Mouse (Mus musculus) stomach, embryonic 14.5 days (tissue): Measurements from ENCODE around the gene Hist1h3g. TPM values are rescaled to one million over a fixed set of nuclear protein-coding genes. Genes with fewer than 3 reads are reported as not detected.
"Not testable (repeated sequence)": the region's sequence is repeated elsewhere in the genome, so short reads cannot be mapped to it uniquely, and the experiment has no call there.

Experiments used
- ATAC-seq: fragments of 200-750 bp; cut with Nextera tagmentation; 2 replicates; pipeline ENCODE4 v1.8.0; 2017; ENCODE audit warnings: low read depth, moderate TSS enrichment; ENCODE audit not compliant: insufficient number of reproducible peaks, insufficient read depth, low FRiP score
- H3K27ac ChIP-seq: fragments of 300-500 bp; sonication (generic); 2 replicates; pipeline ENCODE4 v1.5.1; 2014; ENCODE audit warnings: mild to moderate bottlenecking, low read length, moderate library complexity, mixed read lengths
- H3K27me3 ChIP-seq: fragments of 300-500 bp; sonication (generic); 2 replicates; pipeline ENCODE4 v1.6.1; 2014; ENCODE audit warnings: low read length, control low read depth, mixed read lengths; ENCODE audit not compliant: control insufficient read depth, insufficient read depth
- H3K36me3 ChIP-seq: fragments of 300-500 bp; sonication (generic); 2 replicates; pipeline ENCODE4 v1.6.1; 2014; ENCODE audit warnings: mild to moderate bottlenecking, control low read depth, low read length, moderate library complexity, mixed read lengths; ENCODE audit not compliant: control insufficient read depth, insufficient read depth
- H3K4me1 ChIP-seq: fragments of 300-500 bp; sonication (generic); 2 replicates; pipeline ENCODE4 v1.6.1; 2014; ENCODE audit warnings: low read length, control low read depth, mixed read lengths; ENCODE audit not compliant: control insufficient read depth, insufficient read depth
- H3K4me2 ChIP-seq: fragments of 300-500 bp; sonication (generic); replicated peaks from 2 replicates; pipeline ENCODE4 v1.6.1; 2014; ENCODE audit warnings: low read depth, low read length, control low read depth
- H3K4me3 ChIP-seq: fragments of 300-500 bp; sonication (generic); 2 replicates; pipeline ENCODE4 v1.5.1; 2014; ENCODE audit warnings: low read depth, low read length, control low read depth
- H3K9ac ChIP-seq: fragments of 300-500 bp; sonication (generic); replicated peaks from 2 replicates; pipeline ENCODE4 v1.6.1; 2014; ENCODE audit warnings: low read depth, mild to moderate bottlenecking, control low read depth, low read length, moderate library complexity, mixed read lengths
- H3K9me3 ChIP-seq: fragments of 300-500 bp; sonication (generic); 2 replicates; pipeline ENCODE4 v1.6.1; 2016; ENCODE audit warnings: low read depth, low read length, control low read depth; ENCODE audit not compliant: control insufficient read depth
- WGBS: fragments of 180-500 bp; shearing (Covaris S2); extraction: QIAGEN DNeasy Blood & Tissue Kit; methylation state at CpG from one replicate; pipeline ENCODE4 v1.1.7; 2014; 5-methylcytosine and 5-hydroxymethylcytosine counted together
- polyA plus RNA-seq: library from polyadenylated mRNA; unstranded; fragments of >200 nt; fragmentation: Nextera tagmentation; extraction: Ambion mirVana; gene quantifications from 2 replicates; pipeline ENCODE4 v1.2.1, GENCODE M21; 2014

The Hist1h3g gene
- polyA plus RNA-seq, 1 experiment from 2014 or later: 7.8 TPM

DNA sequence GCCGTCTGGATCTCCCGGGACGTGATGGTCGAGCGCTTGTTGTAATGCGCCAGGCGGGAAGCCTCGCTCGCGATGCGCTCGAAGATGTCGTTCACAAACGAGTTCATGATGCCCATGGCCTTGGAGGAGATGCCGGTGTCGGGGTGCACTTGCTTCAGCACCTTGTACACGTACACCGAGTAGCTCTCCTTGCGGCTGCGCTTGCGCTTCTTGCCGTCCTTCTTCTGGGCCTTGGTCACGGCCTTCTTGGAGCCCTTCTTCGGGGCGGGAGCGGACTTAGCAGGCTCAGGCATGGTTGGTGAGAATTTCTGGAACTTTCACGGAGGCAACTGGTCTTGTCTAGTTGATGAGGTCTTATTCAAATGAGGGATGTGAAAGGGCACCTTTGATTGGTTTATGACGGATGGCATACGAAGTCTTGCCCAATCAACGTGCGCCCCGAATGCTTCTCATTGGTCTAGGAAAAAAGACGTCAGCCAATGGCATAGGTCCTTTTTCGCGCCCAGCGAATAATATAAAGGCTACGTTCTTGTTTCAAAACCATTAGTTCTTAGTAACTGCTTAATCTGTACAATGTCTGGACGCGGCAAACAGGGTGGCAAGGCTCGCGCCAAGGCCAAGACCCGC is 38.8 kb downstream of the Hist1h3g start, which contains the start of the genes Hist1h2bf and Hist1h2ad:
Gene Hist1h2bf (minus strand): TSS at position 299 of the 627 bp plus-strand sequence.
Gene Hist1h2ad (plus strand): TSS at position 484 of the 627 bp plus-strand sequence.
- not testable (repeated sequence) for H3K9me3 ChIP-seq, H3K36me3 ChIP-seq, H3K4me1 ChIP-seq, H3K27me3 ChIP-seq
- under 1% methylated on average over 33 of the region's 42 CpGs for WGBS
- Histone ChIP-seq H3K4me3 (peak within 1 kb of the TSS; percentile 42), H3K9ac (peak within 1 kb of the TSS; percentile 42), H3K4me2 (peak within 1 kb of the TSS; percentile 60), H3K27ac (peak within 1 kb of the TSS; percentile 94)
- ATAC-seq: peak; percentile 92

DNA sequence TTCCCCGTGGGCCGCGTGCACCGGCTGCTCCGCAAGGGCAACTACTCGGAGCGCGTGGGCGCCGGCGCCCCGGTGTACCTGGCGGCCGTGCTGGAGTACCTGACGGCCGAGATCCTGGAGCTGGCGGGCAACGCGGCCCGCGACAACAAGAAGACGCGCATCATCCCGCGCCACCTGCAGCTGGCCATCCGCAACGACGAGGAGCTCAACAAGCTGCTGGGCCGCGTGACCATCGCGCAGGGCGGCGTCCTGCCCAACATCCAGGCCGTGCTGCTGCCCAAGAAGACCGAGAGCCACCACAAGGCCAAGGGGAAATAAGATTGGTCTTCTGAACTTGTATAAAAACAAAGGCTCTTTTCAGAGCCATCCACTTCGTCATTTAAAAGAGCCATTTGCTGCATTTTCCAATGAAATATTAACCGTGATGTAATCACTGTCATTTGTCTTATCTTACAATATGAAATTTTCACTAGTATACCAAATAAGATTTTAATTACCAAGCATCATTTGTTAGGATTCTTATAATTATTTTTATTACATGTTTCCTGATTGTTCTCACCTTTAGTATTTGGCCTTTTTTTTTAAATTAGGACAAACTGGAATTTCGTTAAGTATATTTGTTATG is 39.4 kb downstream of the Hist1h3g start:
- 0% methylated on average over 5 of the region's 39 CpGs for WGBS
- H3K9ac ChIP-seq: peak overlapping the region; percentile 42; the same call in 1 of the 2 replicates
- not testable (repeated sequence) for H3K4me1 ChIP-seq, H3K36me3 ChIP-seq, ATAC-seq, H3K9me3 ChIP-seq, H3K27me3 ChIP-seq
- H3K4me2 ChIP-seq: peak overlapping the region; percentile 60
- peak overlapping the region; percentile 42 for H3K4me3 ChIP-seq
- H3K27ac ChIP-seq: peak overlapping the region; percentile 94

DNA sequence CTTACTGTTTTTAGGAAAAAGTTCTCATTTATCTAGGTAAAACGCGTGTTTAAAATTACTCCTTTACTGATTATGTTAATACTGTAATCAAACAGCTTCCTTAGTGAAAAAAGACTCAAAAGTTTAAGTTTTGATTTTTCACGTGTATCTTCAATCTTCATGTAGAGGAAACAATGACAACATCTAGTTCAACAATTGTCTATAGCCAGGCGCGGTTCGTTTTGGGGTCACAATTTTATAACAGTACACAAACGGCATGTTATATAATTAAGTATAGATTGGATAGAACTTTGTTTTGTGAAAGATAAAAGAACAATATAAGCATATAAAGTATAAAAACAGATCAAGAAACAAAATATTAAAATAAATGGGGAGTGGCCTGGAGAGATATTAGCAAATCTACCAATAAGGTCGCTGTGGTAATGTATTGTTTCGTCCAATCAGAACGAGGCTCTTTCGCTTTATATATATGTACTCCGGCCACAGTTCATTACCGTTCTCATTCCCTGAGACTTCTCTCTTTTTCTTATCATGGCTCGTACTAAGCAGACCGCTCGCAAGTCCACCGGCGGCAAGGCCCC is 40.1 kb downstream of the Hist1h3g start, which contains the start of gene Hist1h3d:
Gene Hist1h3d (plus strand): TSS at position 493 of the 581 bp plus-strand sequence.
- H3K9ac ChIP-seq: peak within 1 kb of the TSS; percentile 69
- H3K27me3 ChIP-seq: no peaks in the 10 kb centered on the region
- H3K4me2 ChIP-seq: peak within 1 kb of the TSS; percentile 60
- WGBS: under 1% methylated on average over 18 of the region's 18 CpGs
- peak within 1 kb of the TSS; percentile 42 for H3K4me3 ChIP-seq
- H3K9me3 ChIP-seq: no peaks in the 10 kb centered on the region
- ATAC-seq: peak; percentile 66
- H3K27ac ChIP-seq: peak within 1 kb of the TSS; percentile 89
- H3K36me3 ChIP-seq: no peaks in the 10 kb centered on the region
- peaks cover 7% of the 10 kb centered on the region; the same call in 1 of the 2 replicates for H3K4me1 ChIP-seq

DNA sequence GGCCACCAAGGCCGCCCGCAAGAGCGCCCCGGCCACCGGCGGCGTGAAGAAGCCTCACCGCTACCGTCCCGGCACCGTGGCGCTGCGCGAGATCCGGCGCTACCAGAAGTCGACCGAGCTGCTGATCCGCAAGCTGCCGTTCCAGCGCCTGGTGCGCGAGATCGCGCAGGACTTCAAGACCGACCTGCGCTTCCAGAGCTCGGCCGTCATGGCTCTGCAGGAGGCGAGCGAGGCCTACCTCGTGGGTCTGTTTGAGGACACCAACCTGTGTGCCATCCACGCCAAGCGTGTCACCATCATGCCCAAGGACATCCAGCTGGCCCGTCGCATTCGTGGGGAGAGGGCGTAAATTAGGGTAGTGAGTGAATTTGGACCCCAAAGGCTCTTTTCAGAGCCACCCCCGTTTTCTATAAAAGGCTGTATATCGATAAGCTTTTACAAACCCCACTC is 40.7 kb downstream of the Hist1h3g start:
- Histone ChIP-seq H3K4me3 (peak overlapping the region; percentile 42), H3K4me1 (peaks cover 10% of the 10 kb centered on the region; the same call in 1 of the 2 replicates), H3K4me2 (peak overlapping the region; percentile 60), H3K27ac (peak overlapping the region; percentile 84), H3K9ac (peak overlapping the region; percentile 69)
- not testable (repeated sequence) for ATAC-seq, H3K9me3 ChIP-seq, H3K36me3 ChIP-seq, H3K27me3 ChIP-seq
- 1% methylated on average over 8 of the region's 40 CpGs for WGBS

DNA sequence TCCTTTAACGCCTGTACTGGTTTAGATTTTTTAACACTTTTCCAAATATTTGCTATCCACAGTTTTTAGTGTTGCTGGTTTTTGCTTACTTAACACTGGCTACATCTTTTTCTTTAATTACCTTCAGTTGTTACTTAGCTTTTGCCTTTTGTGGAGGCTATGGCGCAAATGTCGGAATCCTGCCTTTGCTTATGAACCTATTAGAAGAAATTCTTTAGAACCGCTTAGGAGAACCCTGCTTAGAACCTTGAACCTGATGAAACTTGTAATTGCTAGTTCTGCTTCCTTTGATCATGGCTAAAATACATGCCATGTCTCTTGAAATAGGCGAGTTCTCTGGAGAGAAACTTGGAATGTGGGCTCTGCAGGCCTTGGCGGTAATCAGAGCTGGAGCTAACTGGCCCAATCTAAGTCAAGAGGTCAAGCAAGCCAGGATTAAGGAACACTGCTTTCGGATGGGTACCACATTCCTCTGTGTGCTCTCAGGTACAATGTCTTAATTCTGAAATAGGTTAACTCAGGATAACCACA is 41.2 kb downstream of the Hist1h3g start:
- H3K9ac ChIP-seq: peak overlapping the region; percentile 69
- 4% methylated on average over 7 of the region's 7 CpGs for WGBS
- H3K27ac ChIP-seq: peak overlapping the region; percentile 84
- H3K9me3 ChIP-seq: no peaks in the 10 kb centered on the region
- no peaks in the 10 kb centered on the region for H3K27me3 ChIP-seq
- ATAC-seq: no peak
- peak overlapping the region; percentile 60 for H3K4me2 ChIP-seq
- no peaks in the 10 kb centered on the region for H3K36me3 ChIP-seq
- peak overlapping the region; percentile 42 for H3K4me3 ChIP-seq
- peaks cover 10% of the 10 kb centered on the region; the same call in 1 of the 2 replicates for H3K4me1 ChIP-seq

DNA sequence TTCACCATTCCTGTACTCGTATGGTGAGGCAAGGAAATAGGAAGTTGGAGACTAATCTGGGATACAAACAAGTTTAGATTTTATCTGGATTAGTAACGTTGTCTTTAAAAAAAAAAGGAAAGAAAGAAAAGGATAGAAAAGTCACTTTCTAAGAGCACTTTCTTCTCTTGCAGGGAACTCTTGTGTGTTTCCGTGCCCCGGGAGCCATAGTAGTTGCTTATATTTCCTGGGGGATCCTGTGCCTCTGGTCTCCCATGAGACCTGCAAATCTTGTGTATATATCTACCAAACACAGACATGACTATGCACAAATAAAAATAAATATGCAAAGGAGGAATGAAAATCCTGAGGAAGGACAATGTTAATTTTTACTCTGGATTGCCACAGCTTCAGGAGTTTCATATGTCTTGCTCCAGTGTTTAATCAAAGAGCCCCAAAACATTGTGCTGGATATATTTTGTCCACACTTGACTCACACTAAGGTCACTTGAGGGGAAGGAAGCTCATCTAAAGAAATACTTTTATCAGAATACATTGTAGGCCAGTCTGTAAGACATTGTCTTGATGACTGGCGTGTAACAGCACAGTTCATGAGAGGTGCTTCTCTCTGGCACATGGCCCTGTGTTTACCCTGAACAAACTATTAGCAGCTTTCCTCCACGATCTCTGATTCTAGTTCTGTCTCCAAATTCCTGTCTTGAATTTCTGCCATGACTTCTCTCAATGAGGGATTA is 41.9 kb downstream of the Hist1h3g start:
- 33% methylated on average over 6 of the region's 6 CpGs for WGBS
- ATAC-seq: no peak
- Histone ChIP-seq H3K4me1 (peaks cover 12% of the 10 kb centered on the region; the same call in 1 of the 2 replicates), H3K9ac (peak overlapping the region; percentile 69), H3K4me3 (peak overlapping the region; percentile 42), H3K27ac (peak overlapping the region; percentile 84), H3K9me3 (no peaks in the 10 kb centered on the region), H3K27me3 (no peaks in the 10 kb centered on the region), H3K36me3 (no peaks in the 10 kb centered on the region), H3K4me2 (peak overlapping the region; percentile 60)

DNA sequence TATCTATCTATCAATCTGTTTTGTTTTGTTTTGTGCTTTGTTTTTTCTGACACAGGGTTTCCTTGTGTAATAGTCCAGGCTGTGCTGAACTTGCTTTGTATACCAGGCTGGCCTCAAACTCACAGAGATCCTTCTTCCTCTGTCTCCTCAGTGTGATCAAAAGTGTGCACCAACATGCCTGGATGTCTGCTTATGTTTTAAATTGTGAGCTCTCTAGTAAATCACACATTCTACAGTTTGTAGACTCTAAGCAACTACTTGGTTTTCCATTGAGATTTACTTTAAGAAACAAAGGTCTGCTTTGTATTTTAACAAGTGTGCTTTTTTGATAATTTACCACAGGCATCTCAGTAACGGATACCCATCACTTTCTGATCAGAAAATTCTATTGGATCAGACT is 42.6 kb downstream of the Hist1h3g start:
- H3K4me3 ChIP-seq: no peak overlapping the region
- H3K4me1 ChIP-seq: peaks cover 20% of the 10 kb centered on the region; the same call in 1 of the 2 replicates
- H3K36me3 ChIP-seq: no peaks in the 10 kb centered on the region
- H3K9me3 ChIP-seq: no peaks in the 10 kb centered on the region
- no peaks in the 10 kb centered on the region for H3K27me3 ChIP-seq
- H3K9ac ChIP-seq: no peak overlapping the region
- 88% methylated on average over 1 of the region's 1 CpGs for WGBS
- no peak overlapping the region for H3K27ac ChIP-seq
- H3K4me2 ChIP-seq: no peak overlapping the region
- no peak for ATAC-seq
